Mouse (Mus musculus): ENCODE measurements around the gene Capn13. TPM values are rescaled to one million over a fixed set of nuclear protein-coding genes. Genes with fewer than 3 reads are reported as not detected.

Gene Capn13
- polyA plus RNA-seq, 1 experiment from 2014 or later: not detected

DNA sequence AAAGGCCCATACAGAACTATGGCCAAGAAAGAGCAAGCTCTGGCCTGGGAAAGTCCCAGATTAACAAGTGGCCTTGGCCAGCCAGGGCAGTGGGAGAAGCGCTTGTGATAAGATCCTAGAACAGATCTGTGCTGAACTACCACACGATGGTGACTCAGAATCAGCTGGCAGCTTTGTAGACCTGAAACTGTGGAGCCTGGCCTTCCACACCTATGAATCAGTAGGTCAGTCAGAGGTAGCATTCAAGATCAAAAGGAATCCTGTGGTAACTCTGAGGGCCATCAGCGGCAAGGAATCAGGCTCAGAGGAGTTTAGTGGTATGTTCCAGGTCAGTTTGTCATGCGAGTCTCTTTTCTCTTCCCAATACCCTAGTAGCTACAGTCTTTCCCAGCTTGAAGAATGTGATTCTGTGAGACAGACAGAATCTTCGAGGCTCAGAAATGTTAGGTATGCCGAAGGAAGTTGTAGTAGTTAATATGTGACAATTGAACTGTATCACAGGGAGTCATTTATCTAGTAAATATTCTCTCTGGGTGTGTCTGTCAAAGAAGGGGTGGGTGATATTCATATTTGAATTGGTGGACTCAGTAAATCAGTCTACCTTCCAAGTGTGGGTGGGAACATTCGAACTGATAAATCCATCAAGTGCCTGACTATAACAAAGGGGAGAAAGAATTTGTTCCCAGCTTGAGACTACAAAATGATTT, 22.7 kb downstream of the Capn13 start:
- no peaks in the 10 kb centered on the region for H3K36me3 ChIP-seq (ENCODE audit: control insufficient read depth, insufficient read depth, low read length)
- H3K4me2 ChIP-seq (replicated peaks; ENCODE audit: low read depth, low read length): no peak overlapping the region
- ATAC-seq (ENCODE audit: low FRiP score): no peak
- H3K4me3 ChIP-seq (ENCODE audit: low read depth, low read length): no peak overlapping the region
- no peaks in the 10 kb centered on the region for H3K9me3 ChIP-seq (ENCODE audit: control insufficient read depth, low read length)
- no peak for DNase-seq (ENCODE audit: low spot score)
- H3K4me1 ChIP-seq (replicated peaks; ENCODE audit: control insufficient read depth, insufficient read depth, low read length): no peaks in the 10 kb centered on the region
- no peak overlapping the region for H3K9ac ChIP-seq (ENCODE audit: low read depth, low read length)
- 86% methylated on average over 7 of the region's 7 CpGs for WGBS
- H3K27ac ChIP-seq (ENCODE audit: low read depth, low read length): no peak overlapping the region
- no peaks in the 10 kb centered on the region for H3K27me3 ChIP-seq (ENCODE audit: control insufficient read depth, insufficient read depth, low read length)

DNA sequence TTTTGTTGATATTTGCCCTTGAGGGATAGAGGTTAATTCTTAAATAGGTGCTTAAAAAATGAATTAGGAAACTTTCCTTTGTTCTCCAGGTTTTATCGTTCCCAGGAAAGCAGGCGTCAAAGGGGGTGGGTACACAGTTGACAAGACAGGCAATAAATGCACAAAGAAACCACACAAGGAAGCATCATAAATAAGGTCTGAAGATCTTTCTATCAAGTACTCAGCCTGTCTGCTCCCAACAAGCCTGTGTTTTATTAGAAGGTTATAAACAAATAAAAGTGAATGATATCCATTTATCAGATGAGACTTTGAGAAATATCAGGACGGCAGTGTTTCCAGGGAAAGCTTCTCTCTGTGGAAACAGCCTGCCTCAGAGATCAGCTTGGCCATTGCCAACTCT, 33.3 kb downstream of the Capn13 start:
- Histone ChIP-seq H3K27ac (ENCODE audit: low read depth, low read length) (no peak overlapping the region), H3K4me2 (replicated peaks; ENCODE audit: low read depth, low read length) (no peak overlapping the region), H3K4me3 (ENCODE audit: low read depth, low read length) (no peak overlapping the region), H3K4me1 (replicated peaks; ENCODE audit: control insufficient read depth, insufficient read depth, low read length) (no peaks in the 10 kb centered on the region), H3K9ac (ENCODE audit: low read depth, low read length) (no peak overlapping the region), H3K36me3 (ENCODE audit: control insufficient read depth, insufficient read depth, low read length) (no peaks in the 10 kb centered on the region), H3K9me3 (ENCODE audit: control insufficient read depth, low read length) (no peaks in the 10 kb centered on the region), H3K27me3 (ENCODE audit: control insufficient read depth, insufficient read depth, low read length) (no peaks in the 10 kb centered on the region)
- DNase-seq (ENCODE audit: low spot score): no peak
- no peak for ATAC-seq (ENCODE audit: low FRiP score)
- 91% methylated on average over 3 of the region's 3 CpGs for WGBS

DNA sequence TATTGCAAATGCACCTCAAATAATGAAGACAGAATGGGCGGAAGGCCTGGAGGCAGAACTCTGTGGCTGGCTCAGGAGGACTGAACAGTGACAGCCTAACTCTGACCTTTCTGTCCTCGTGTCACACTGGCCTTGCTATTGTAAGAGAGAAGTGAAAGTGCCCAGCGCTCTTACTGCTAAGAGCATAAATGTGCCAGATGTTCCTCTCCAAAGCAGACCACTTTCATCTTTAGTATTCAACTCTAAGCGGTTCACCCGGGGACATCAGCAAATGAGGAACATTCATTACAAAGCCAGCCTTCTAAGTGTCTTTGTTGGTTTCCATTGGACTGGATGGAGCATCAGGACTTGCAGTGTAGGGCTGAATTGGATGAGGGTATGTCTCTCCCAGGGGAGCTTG, 39.6 kb downstream of the Capn13 start:
- H3K36me3 ChIP-seq (ENCODE audit: control insufficient read depth, insufficient read depth, low read length): no peaks in the 10 kb centered on the region
- ATAC-seq (ENCODE audit: low FRiP score): no peak
- no peak overlapping the region for H3K27ac ChIP-seq (ENCODE audit: low read depth, low read length)

DNA sequence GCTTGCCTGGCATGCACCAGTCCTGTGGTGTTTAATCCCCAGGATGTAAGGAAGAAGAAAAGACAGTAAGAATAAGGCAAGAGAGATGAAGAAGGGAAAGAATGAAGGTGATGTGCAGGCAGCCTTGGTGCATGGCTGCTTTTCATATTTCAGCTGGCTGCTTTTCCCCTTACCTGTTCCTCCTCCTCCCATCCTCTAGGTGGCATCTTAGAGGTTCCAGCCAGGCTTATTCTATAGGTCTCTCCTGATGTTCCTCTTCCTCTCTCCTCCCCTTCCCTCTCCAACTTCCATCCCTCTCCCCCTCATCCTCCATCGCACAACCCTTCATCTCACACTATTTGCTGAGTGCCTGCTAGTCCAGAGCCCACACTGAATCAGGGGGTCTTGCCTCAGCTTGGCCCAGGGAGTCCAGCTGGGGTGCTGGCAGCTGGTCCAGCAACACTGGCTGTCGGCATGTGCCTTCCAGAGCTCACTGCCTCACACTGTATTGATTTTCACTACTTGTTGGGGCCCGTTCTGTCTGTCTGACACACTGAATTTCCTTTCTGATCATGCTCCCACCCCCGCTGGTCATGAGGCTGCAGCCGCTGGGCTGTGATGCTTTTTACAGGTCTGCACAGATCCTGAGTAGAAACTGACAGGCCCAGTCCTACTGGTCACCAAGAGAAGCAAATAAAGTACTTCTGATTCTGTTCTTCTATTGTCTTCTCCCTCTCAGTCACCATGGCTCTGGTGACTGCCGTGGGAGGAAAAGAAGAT, 56.9 kb downstream of the Capn13 start:
- Histone ChIP-seq H3K9me3 (ENCODE audit: control insufficient read depth, low read length) (no peaks in the 10 kb centered on the region), H3K27me3 (ENCODE audit: control insufficient read depth, insufficient read depth, low read length) (no peaks in the 10 kb centered on the region), H3K4me3 (ENCODE audit: low read depth, low read length) (no peak overlapping the region), H3K4me1 (replicated peaks; ENCODE audit: control insufficient read depth, insufficient read depth, low read length) (no peaks in the 10 kb centered on the region), H3K9ac (ENCODE audit: low read depth, low read length) (no peak overlapping the region), H3K36me3 (ENCODE audit: control insufficient read depth, insufficient read depth, low read length) (no peaks in the 10 kb centered on the region), H3K4me2 (replicated peaks; ENCODE audit: low read depth, low read length) (no peak overlapping the region), H3K27ac (ENCODE audit: low read depth, low read length) (no peak overlapping the region)
- no peak for ATAC-seq (ENCODE audit: low FRiP score)
- 75% methylated on average over 6 of the region's 6 CpGs for WGBS
- no peak for DNase-seq (ENCODE audit: low spot score)

More for the DNA sequence above, 39.6 kb downstream of the Capn13 start:
- Histone ChIP-seq H3K9me3 (ENCODE audit: control insufficient read depth, low read length) (no peaks in the 10 kb centered on the region), H3K27me3 (ENCODE audit: control insufficient read depth, insufficient read depth, low read length) (no peaks in the 10 kb centered on the region), H3K4me2 (replicated peaks; ENCODE audit: low read depth, low read length) (no peak overlapping the region), H3K4me1 (replicated peaks; ENCODE audit: control insufficient read depth, insufficient read depth, low read length) (no peaks in the 10 kb centered on the region), H3K4me3 (ENCODE audit: low read depth, low read length) (no peak overlapping the region), H3K9ac (ENCODE audit: low read depth, low read length) (no peak overlapping the region)
- no peak for DNase-seq (ENCODE audit: low spot score)
- WGBS: 54% methylated on average over 5 of the region's 5 CpGs

DNA sequence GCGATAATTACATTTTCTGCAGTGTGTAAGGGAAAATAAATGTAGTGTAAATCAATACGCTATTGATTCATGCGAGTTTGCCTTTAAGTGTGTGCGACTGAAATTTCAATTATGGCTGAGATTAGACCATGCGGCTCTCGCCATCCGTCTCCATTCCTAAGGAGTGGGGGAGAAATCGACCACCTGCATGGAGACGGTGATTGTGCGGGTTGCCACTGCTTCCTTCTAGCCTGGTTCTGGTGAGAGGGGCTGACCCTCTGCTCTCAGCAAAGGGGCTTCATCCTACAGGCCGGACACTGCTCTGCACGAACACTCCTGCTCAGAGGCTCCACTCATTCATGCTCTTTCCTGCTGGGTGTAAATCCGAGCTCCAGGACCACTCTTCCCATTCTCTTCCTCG, 58.0 kb downstream of the Capn13 start:
- Histone ChIP-seq H3K4me2 (replicated peaks; ENCODE audit: low read depth, low read length) (no peak overlapping the region), H3K9ac (ENCODE audit: low read depth, low read length) (no peak overlapping the region), H3K36me3 (ENCODE audit: control insufficient read depth, insufficient read depth, low read length) (no peaks in the 10 kb centered on the region), H3K27ac (ENCODE audit: low read depth, low read length) (no peak overlapping the region), H3K27me3 (ENCODE audit: control insufficient read depth, insufficient read depth, low read length) (no peaks in the 10 kb centered on the region), H3K4me3 (ENCODE audit: low read depth, low read length) (no peak overlapping the region), H3K4me1 (replicated peaks; ENCODE audit: control insufficient read depth, insufficient read depth, low read length) (no peaks in the 10 kb centered on the region), H3K9me3 (ENCODE audit: control insufficient read depth, low read length) (no peaks in the 10 kb centered on the region)
- 80% methylated on average over 14 of the region's 14 CpGs for WGBS
- ATAC-seq (ENCODE audit: low FRiP score) (peak; percentile 59), DNase-seq (ENCODE audit: low spot score) (no peak)

DNA sequence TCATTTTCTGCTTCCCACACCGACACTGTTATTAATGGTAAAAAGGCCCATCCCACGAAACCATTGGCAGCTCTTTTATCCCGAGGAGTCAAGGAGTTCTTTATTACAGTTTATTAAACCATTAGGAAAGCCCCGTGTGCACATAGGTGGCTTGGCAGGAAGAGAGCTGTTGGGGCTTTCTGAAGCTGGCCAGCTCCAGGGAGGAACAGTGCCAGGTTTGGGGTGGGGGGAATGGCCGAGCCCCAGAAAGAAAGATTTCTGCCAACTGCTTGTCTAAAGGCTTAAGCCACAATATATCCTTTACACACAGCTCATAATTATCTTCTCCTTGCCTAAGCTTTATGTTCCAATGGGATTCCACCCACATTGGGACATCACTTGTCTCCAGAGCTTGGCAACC, 71.6 kb downstream of the Capn13 start:
- Histone ChIP-seq H3K9me3 (ENCODE audit: control insufficient read depth, low read length) (no peaks in the 10 kb centered on the region), H3K27ac (ENCODE audit: low read depth, low read length) (no peak overlapping the region), H3K27me3 (ENCODE audit: control insufficient read depth, insufficient read depth, low read length) (no peaks in the 10 kb centered on the region), H3K36me3 (ENCODE audit: control insufficient read depth, insufficient read depth, low read length) (no peaks in the 10 kb centered on the region), H3K4me3 (ENCODE audit: low read depth, low read length) (no peak overlapping the region), H3K9ac (ENCODE audit: low read depth, low read length) (no peak overlapping the region), H3K4me1 (replicated peaks; ENCODE audit: control insufficient read depth, insufficient read depth, low read length) (0 out of 2 replicates have a peak, but pooled peaks cover 4% of the 10 kb centered on the region), H3K4me2 (replicated peaks; ENCODE audit: low read depth, low read length) (no peak overlapping the region)
- DNase-seq (ENCODE audit: low spot score) (no peak), ATAC-seq (ENCODE audit: low FRiP score) (no peak)
- 75% methylated on average over 5 of the region's 5 CpGs for WGBS

DNA sequence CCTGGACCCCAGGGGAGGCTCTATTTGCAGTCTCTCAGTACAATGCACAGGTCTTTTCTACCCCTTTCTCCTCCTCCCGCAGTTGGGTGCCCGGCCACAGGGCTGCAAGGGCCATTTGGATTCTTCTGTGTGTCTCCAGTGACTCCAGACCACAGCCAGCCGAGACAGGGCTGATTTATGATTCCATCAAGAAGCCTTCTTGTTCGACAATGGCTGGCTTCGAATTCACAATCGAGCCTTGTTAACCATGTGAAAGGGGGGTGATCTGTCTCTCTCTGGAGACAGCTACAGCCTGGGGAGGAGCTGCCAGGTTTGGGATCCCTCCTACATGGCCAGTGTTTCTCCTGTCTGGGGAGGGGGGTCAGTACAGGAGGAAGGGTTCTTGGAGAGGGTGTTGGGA, 75.4 kb downstream of the Capn13 start:
- DNase-seq (ENCODE audit: low spot score): peak; percentile 49
- no peaks in the 10 kb centered on the region for H3K9me3 ChIP-seq (ENCODE audit: control insufficient read depth, low read length)
- no peaks in the 10 kb centered on the region for H3K36me3 ChIP-seq (ENCODE audit: control insufficient read depth, insufficient read depth, low read length)
- ATAC-seq (ENCODE audit: low FRiP score): peak; percentile 75
- H3K27ac ChIP-seq (ENCODE audit: low read depth, low read length): peak overlapping the region; percentile 53
- WGBS: 20% methylated on average over 6 of the region's 6 CpGs
- no peak overlapping the region for H3K4me2 ChIP-seq (replicated peaks; ENCODE audit: low read depth, low read length)
- H3K4me1 ChIP-seq (replicated peaks; ENCODE audit: control insufficient read depth, insufficient read depth, low read length): 0 out of 2 replicates have a peak, but pooled peaks cover 4% of the 10 kb centered on the region
- H3K4me3 ChIP-seq (ENCODE audit: low read depth, low read length): no peak overlapping the region
- no peaks in the 10 kb centered on the region for H3K27me3 ChIP-seq (ENCODE audit: control insufficient read depth, insufficient read depth, low read length)
- no peak overlapping the region for H3K9ac ChIP-seq (ENCODE audit: low read depth, low read length)

DNA sequence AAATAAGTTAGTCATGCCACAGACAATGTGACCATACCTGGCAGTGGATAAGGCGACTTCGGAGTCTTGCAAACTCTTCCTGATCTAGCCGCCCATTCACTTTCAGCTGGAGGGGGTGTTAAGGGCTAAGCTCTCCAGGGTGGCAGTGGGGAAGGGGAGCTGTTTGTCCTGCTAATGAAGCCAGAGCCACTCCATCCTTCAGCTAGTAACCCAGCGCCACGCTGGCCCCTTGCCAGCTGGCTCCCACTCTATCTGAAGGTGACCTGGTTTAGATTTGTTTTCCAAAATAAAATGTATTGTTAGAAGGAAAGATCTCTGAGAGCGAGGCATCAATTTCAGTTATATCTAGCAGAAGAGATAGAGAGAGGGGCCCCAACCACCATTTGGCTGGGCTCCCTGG, 75.9 kb downstream of the Capn13 start:
- Histone ChIP-seq H3K4me1 (replicated peaks; ENCODE audit: control insufficient read depth, insufficient read depth, low read length) (0 out of 2 replicates have a peak, but pooled peaks cover 4% of the 10 kb centered on the region), H3K4me2 (replicated peaks; ENCODE audit: low read depth, low read length) (no peak overlapping the region), H3K27me3 (ENCODE audit: control insufficient read depth, insufficient read depth, low read length) (no peaks in the 10 kb centered on the region), H3K27ac (ENCODE audit: low read depth, low read length) (peak overlapping the region; percentile 40), H3K9me3 (ENCODE audit: control insufficient read depth, low read length) (no peaks in the 10 kb centered on the region), H3K9ac (ENCODE audit: low read depth, low read length) (no peak overlapping the region), H3K36me3 (ENCODE audit: control insufficient read depth, insufficient read depth, low read length) (no peaks in the 10 kb centered on the region), H3K4me3 (ENCODE audit: low read depth, low read length) (no peak overlapping the region)
- ATAC-seq (ENCODE audit: low FRiP score): no peak
- no peak for DNase-seq (ENCODE audit: low spot score)
- WGBS: 47% methylated on average over 6 of the region's 6 CpGs

DNA sequence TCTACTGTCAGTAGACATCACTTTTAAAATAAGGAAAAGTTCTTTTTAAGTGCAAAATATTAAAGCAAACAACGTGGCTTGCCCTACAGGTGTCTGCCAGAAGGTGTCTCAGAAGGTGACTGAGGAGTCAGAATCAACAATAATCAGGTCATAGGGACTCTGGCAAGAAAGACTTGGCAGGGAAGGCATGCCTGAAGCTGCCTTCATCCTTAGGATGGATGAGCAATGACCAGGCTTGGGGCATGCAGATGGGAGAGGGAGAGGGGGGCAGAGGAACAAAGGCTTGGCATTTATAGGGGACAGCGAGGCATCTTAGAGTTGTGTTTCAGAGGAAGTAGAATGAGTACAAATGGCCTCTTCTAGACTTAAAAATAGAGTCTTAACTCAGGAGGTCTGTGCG, 76.7 kb downstream of the Capn13 start:
- H3K4me2 ChIP-seq (replicated peaks; ENCODE audit: low read depth, low read length): no peak overlapping the region
- H3K27ac ChIP-seq (ENCODE audit: low read depth, low read length): no peak overlapping the region
- WGBS: 80% methylated on average over 3 of the region's 3 CpGs
- no peaks in the 10 kb centered on the region for H3K27me3 ChIP-seq (ENCODE audit: control insufficient read depth, insufficient read depth, low read length)
- no peak for ATAC-seq (ENCODE audit: low FRiP score)
- H3K4me3 ChIP-seq (ENCODE audit: low read depth, low read length): no peak overlapping the region
- H3K36me3 ChIP-seq (ENCODE audit: control insufficient read depth, insufficient read depth, low read length): no peaks in the 10 kb centered on the region
- no peak overlapping the region for H3K9ac ChIP-seq (ENCODE audit: low read depth, low read length)
- H3K4me1 ChIP-seq (replicated peaks; ENCODE audit: control insufficient read depth, insufficient read depth, low read length): 0 out of 2 replicates have a peak, but pooled peaks cover 4% of the 10 kb centered on the region
- no peaks in the 10 kb centered on the region for H3K9me3 ChIP-seq (ENCODE audit: control insufficient read depth, low read length)
- no peak for DNase-seq (ENCODE audit: low spot score)
